Comparison of ENCODE assay signal across 8 mouse cellular contexts in the genomic region with DNA sequence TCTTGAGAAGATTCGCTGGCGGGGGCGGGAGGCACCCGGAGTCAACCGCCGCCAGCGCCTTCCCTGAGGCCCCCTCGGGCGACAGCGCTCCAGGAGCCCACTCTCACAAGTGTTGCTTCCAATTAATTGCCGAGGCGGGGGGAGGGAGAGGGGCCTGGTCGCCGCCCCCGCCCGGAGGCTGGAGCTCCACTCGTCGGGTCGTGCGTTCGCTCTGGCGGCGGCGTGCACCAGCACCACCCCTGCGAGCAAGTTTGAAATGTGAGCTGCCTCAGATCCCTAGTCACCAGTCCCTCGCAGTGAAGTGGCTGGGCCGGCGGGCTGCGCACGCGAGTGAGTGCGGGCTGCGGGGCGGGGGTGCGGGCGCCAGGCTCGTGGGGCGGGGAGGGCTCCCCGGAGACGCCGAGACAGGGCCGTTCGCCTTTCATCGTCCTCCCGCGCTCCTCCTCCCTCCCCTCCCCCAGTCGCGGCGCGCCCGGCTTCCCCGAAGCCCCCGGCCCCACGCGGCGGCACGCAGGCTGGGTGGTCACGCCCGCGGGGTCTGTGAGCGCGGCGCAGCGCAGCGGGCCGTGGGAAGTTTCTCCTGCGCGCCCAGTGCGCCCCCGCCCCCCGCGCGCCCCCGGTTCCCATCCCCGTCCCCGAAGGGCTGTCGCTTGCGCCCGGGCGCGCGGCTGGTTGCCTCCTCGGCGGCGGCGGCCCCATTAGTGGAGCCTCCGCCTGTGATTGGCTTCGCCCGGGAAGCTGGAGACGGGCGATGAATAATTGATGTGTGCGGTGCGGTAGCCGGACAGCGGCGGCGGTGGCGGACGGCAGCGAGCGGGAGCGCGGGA.
A peak's percentile ranks its signal among the peaks of the same experiment; 100 is the strongest.
DNase-seq lines count a peak whose midpoint lies in the region; ATAC-seq and TF ChIP-seq lines count a peak whose summit lies in the region.

No protein-coding gene starts in this region.

- peak overlapping the region; percentile 86 for H3K9ac ChIP-seq in kidney, postnatal 0 days (ENCODE audit: low read depth, low read length)
- peak overlapping the region; percentile 85 for H3K9ac ChIP-seq in lung, embryonic 16.5 days (ENCODE audit: low read length)

- ATAC-seq in kidney, postnatal 0 days (replicated peaks; ENCODE audit: low FRiP score, low read depth) = peak; percentile 49
- peak; percentile 66 for ATAC-seq in lung, embryonic 16.5 days (ENCODE audit: low read depth)
- ATAC-seq in activated CD4-positive, CD25-positive, alpha-beta regulatory T cell, adult 4 months = no peak

- H3K27me3 ChIP-seq in kidney, postnatal 0 days (ENCODE audit: insufficient read depth, low read length) = no peaks in the 10 kb centered on the region
- H3K27me3 ChIP-seq in lung, embryonic 16.5 days (ENCODE audit: control insufficient read depth, insufficient read depth, low read depth, low read length) = no peaks in the 10 kb centered on the region

- no peak for TF ChIP-seq CTCF in lung, adult 2 months (IDR thresholded peaks at IDR 0.05; ENCODE audit: insufficient read depth, low read length)
- TF ChIP-seq CTCF in bone marrow macrophage, adult 2 months (IDR thresholded peaks at IDR 0.05; ENCODE audit: low read depth, low read length) = no peak
- TF ChIP-seq CTCF in kidney, postnatal 0 days (IDR thresholded peaks at IDR 0.05; ENCODE audit: low read depth) = no peak

- DNase-seq in lung, adult 2 months = no peak
- no peak for DNase-seq in lung, postnatal 25 days (ENCODE audit: low spot score)
- DNase-seq in gastrocnemius, postnatal 14 days = peak; percentile 62
- peak; percentile 84 for DNase-seq in kidney, postnatal 0 days (ENCODE audit: low spot score)
- peak; percentile 71 for DNase-seq in right cerebral cortex, adult 18-20 months

- under 1% methylated on average over 84 of the region's 103 CpGs for WGBS in lung, adult 2 months
- WGBS in kidney, postnatal 0 days = under 1% methylated on average over 74 of the region's 103 CpGs
- WGBS in lung, embryonic 16.5 days = under 1% methylated on average over 95 of the region's 103 CpGs

- H3K36me3 ChIP-seq in kidney, postnatal 0 days (ENCODE audit: insufficient read depth, low read length) = no peaks in the 10 kb centered on the region
- no peaks in the 10 kb centered on the region for H3K36me3 ChIP-seq in lung, embryonic 16.5 days (ENCODE audit: control insufficient read depth, insufficient read depth, low read length)

- H3K4me2 ChIP-seq in kidney, postnatal 0 days (ENCODE audit: low read length) = peak overlapping the region; percentile 99
- peak overlapping the region; percentile 96 for H3K4me2 ChIP-seq in lung, embryonic 16.5 days (ENCODE audit: low read depth, low read length)

- peak overlapping the region; percentile 60 for H3K4me3 ChIP-seq in lung, adult 2 months (replicated peaks; ENCODE audit: extremely low read depth, low read depth, low read length)
- H3K4me3 ChIP-seq in bone marrow macrophage, adult 2 months (ENCODE audit: insufficient read depth, low read length) = peak overlapping the region; percentile 62
- peak overlapping the region; percentile 68 for H3K4me3 ChIP-seq in kidney, postnatal 0 days (replicated peaks; ENCODE audit: low read depth, low read length)
- H3K4me3 ChIP-seq in lung, embryonic 16.5 days (ENCODE audit: low read length) = peak overlapping the region; percentile 77

- peak overlapping the region; percentile 87; the same call in 1 of the 2 replicates for H3K27ac ChIP-seq in bone marrow macrophage, adult 2 months (ENCODE audit: insufficient read depth, low read depth, low read length)
- peak overlapping the region; percentile 72 for H3K27ac ChIP-seq in kidney, postnatal 0 days
- H3K27ac ChIP-seq in lung, embryonic 16.5 days (ENCODE audit: low read length) = peak overlapping the region; percentile 84

- peaks cover 28% of the 10 kb centered on the region for H3K4me1 ChIP-seq in lung, adult 2 months (ENCODE audit: control insufficient read depth, insufficient read depth, low read length)
- peaks cover 44% of the 10 kb centered on the region for H3K4me1 ChIP-seq in bone marrow macrophage, adult 2 months (ENCODE audit: control insufficient read depth, insufficient read depth, low read length)
- peaks cover 42% of the 10 kb centered on the region for H3K4me1 ChIP-seq in kidney, postnatal 0 days (replicated peaks; ENCODE audit: insufficient read depth, low read length)
- H3K4me1 ChIP-seq in lung, embryonic 16.5 days (replicated peaks; ENCODE audit: control insufficient read depth, insufficient read depth, low read length) = peaks cover 83% of the 10 kb centered on the region

- no peaks in the 10 kb centered on the region for H3K9me3 ChIP-seq in kidney, postnatal 0 days (replicated peaks; ENCODE audit: low read length)
- H3K9me3 ChIP-seq in lung, embryonic 16.5 days (ENCODE audit: control insufficient read depth, low read length) = no peaks in the 10 kb centered on the region

- TF ChIP-seq POLR2A in lung, adult 2 months (IDR thresholded peaks at IDR 0.05; ENCODE audit: borderline replicate concordance, extremely low read depth, low read depth, low read length) = no peak
- TF ChIP-seq POLR2A in bone marrow macrophage, adult 2 months (IDR thresholded peaks at IDR 0.05; ENCODE audit: borderline replicate concordance, low read depth, low read length) = no peak

- intact Hi-C loops in gastrocnemius, postnatal 14 days (cut with DNase I; ENCODE audit: low total_unique reads) = no loop called here

Comparison
In these comparisons a context has a peak if more than half of its experiments do, and no peak if none do; other contexts are left out.
1. DNase-seq: peak in gastrocnemius, postnatal 14 days (single experiment), kidney, postnatal 0 days (single experiment) and right cerebral cortex, adult 18-20 months (single experiment); none in lung, adult 2 months (single experiment) and lung, postnatal 25 days (single experiment).
2. Peak in every context shown above with its lines, with median percentiles within 50 percentile points of each other: H3K4me3 ChIP-seq and H3K27ac ChIP-seq.